Mouse (Mus musculus) testis, adult 2 months (tissue): ENCODE results near the gene Fam20a. TPM values are rescaled to one million over a fixed set of nuclear protein-coding genes. Genes with fewer than 3 reads are reported as not detected.

ENCODE experiments used
- H3K27ac ChIP-seq: fragments of 200-500 bp; 2 replicates; pipeline ENCODE4 v1.5.1; 2012; ENCODE audit warnings: low read depth, low read length; ENCODE audit not compliant: control insufficient read depth, insufficient read depth
- H3K27me3 ChIP-seq: fragments of 200-500 bp; 2 replicates; pipeline ENCODE4 v1.6.1; 2012; ENCODE audit warnings: mild to moderate bottlenecking, low read length, moderate library complexity; ENCODE audit not compliant: control insufficient read depth, insufficient read depth
- H3K36me3 ChIP-seq: fragments of 200-500 bp; 2 replicates; pipeline ENCODE4 v1.6.1; 2012; ENCODE audit warnings: mild to moderate bottlenecking, low read length; ENCODE audit not compliant: control insufficient read depth, insufficient read depth
- H3K4me1 ChIP-seq: fragments of 200-500 bp; 2 replicates; pipeline ENCODE4 v1.6.1; 2012; ENCODE audit warnings: low read length; ENCODE audit not compliant: control insufficient read depth, insufficient read depth
- H3K4me3 ChIP-seq: fragments of 200-500 bp; 2 replicates; pipeline ENCODE4 v1.5.1; 2012; ENCODE audit warnings: low read depth, mild to moderate bottlenecking, low read length, moderate library complexity, mixed read lengths; ENCODE audit not compliant: control insufficient read depth
- CTCF ChIP-seq: fragments of 200-500 bp; IDR thresholded peaks from 2 replicates; pipeline ENCODE4 v1.5.1; 2012; ENCODE audit warnings: low read depth, mild to moderate bottlenecking, inconsistent platforms, low read length, moderate library complexity; ENCODE audit not compliant: control insufficient read depth, insufficient read depth, insufficient replicate concordance
- POLR2A ChIP-seq: fragments of 200-500 bp; IDR thresholded peaks from 2 replicates; pipeline ENCODE4 v1.6.1; 2012; ENCODE audit warnings: low read depth, mild to moderate bottlenecking, inconsistent platforms, low read length, moderate library complexity; ENCODE audit not compliant: control insufficient read depth
- polyA plus RNA-seq: library from polyadenylated mRNA; depleted of rRNA; stranded (reverse); fragments of >200 nt; gene quantifications from 2 replicates; pipeline ENCODE4 v1.2.3, GENCODE M21; 2012

The Fam20a gene
- polyA plus RNA-seq, 1 experiment = 99.4 TPM

GRCm38 (mm10) chr11:109641498-109642222, 80.4 kb downstream of the Fam20a start:
- H3K36me3 ChIP-seq = no peaks in the 10 kb centered on the region
- H3K27me3 ChIP-seq = no peaks in the 10 kb centered on the region
- TF ChIP-seq CTCF (no peak), POLR2A (no peak)
- no peaks in the 10 kb centered on the region for H3K4me1 ChIP-seq
- no peak overlapping the region for H3K4me3 ChIP-seq
- peak overlapping the region; percentile 32 for H3K27ac ChIP-seq

- H3K4me1 ChIP-seq = peaks cover 2% of the 10 kb centered on the region
- H3K27me3 ChIP-seq = no peaks in the 10 kb centered on the region
- H3K36me3 ChIP-seq = no peaks in the 10 kb centered on the region
- no peak for TF ChIP-seq POLR2A
- TF ChIP-seq CTCF = no peak
- no peak overlapping the region for H3K27ac ChIP-seq
- no peak overlapping the region for H3K4me3 ChIP-seq
Observed at GRCm38 (mm10) chr11:109635871-109636395, 86.1 kb downstream of the Fam20a start.

DNA sequence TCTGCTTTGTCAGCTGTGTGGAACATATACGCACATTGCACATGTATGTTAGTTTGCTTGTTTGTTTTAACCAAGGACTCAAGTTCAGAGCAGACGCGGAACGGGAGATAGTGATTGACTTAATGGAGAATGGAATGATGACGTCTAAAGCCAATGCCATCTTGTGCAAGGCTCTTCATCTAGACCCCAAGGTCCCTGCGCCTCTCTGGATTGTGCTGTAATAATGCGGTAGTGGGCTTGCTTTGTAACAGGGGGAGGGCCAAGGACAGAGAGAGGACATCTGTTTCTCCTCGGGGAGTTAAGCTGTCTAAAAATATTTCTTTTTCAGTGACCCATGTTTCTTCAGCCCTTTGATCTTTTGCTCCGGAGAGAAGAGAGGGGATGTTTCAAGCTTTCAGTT, 87.2 kb downstream of the Fam20a start:
- Histone ChIP-seq H3K27ac (no peak overlapping the region), H3K27me3 (no peaks in the 10 kb centered on the region), H3K36me3 (no peaks in the 10 kb centered on the region), H3K4me1 (peaks cover 2% of the 10 kb centered on the region), H3K4me3 (no peak overlapping the region)
- TF ChIP-seq POLR2A (no peak), CTCF (no peak)

GRCm38 (mm10) chr11:109629021-109629521, 93.0 kb downstream of the Fam20a start:
- Histone ChIP-seq H3K4me1 (no peaks in the 10 kb centered on the region), H3K36me3 (no peaks in the 10 kb centered on the region)
- TF ChIP-seq CTCF (no peak), POLR2A (no peak)

GRCm38 (mm10) chr11:109628099-109628498, 94.0 kb downstream of the Fam20a start:
- H3K27me3 ChIP-seq = no peaks in the 10 kb centered on the region
- H3K4me3 ChIP-seq = no peak overlapping the region
- no peaks in the 10 kb centered on the region for H3K36me3 ChIP-seq
- TF ChIP-seq CTCF = no peak
- no peak for TF ChIP-seq POLR2A
- H3K27ac ChIP-seq = no peak overlapping the region
- 0 out of 2 replicates have a peak, but pooled peaks cover 2% of the 10 kb centered on the region for H3K4me1 ChIP-seq

More at GRCm38 (mm10) chr11:109629021-109629521, 93.0 kb downstream of the Fam20a start:
- Histone ChIP-seq H3K27me3 (no peaks in the 10 kb centered on the region), H3K27ac (no peak overlapping the region), H3K4me3 (no peak overlapping the region)

DNA sequence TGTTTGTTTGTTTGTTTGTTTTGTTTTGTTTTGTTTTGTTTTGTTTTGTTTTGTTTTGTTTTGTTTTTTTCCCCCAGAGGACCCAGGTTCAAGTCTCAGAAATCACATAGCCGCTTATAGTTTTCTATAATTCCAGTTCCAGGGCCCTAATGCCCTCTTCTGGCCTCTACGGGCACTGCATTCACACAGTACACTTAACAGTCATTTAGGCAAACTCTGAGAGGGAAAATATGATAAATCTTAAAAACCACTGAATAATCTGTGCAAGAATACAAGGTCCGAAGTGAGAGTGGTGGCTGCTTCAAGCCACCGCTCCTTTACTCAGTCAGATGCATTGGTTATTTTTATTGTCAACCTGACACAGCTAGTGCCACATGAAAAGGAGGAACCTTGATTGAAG, 94.4 kb downstream of the Fam20a start:
- H3K4me3 ChIP-seq = no peak overlapping the region
- TF ChIP-seq CTCF = no peak
- no peak for TF ChIP-seq POLR2A
- H3K27ac ChIP-seq = no peak overlapping the region
- H3K4me1 ChIP-seq = peaks cover 2% of the 10 kb centered on the region; the same call in 1 of the 2 replicates
- H3K36me3 ChIP-seq = no peaks in the 10 kb centered on the region
- no peaks in the 10 kb centered on the region for H3K27me3 ChIP-seq

DNA sequence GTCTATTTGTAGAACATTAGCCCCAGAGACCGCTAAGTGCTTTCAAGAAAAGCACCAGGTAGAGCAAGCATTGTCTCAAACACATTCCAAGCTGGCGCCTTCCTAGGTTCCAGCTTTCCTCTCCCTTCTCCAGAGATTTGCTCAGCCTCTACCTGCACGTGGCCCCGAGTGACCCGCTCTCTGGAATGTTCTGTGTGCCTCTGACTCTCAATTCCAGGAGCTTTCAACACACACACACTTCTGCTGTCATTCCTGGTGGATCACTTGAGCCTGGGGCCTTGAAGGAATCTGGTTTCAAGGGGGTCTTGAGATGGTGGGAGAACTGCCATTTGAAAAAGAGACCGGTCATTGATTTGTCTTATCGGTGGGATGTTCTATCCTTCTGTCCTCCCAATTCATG, 98.8 kb downstream of the Fam20a start:
- Histone ChIP-seq H3K27ac (no peak overlapping the region), H3K4me3 (no peak overlapping the region), H3K36me3 (no peaks in the 10 kb centered on the region), H3K4me1 (peaks cover 2% of the 10 kb centered on the region; the same call in 1 of the 2 replicates), H3K27me3 (no peaks in the 10 kb centered on the region)
- no peak for TF ChIP-seq CTCF
- no peak for TF ChIP-seq POLR2A
